Mouse (Mus musculus) neural tube, embryonic 13.5 days (tissue): ENCODE data around the gene Slc25a17. TPM values are rescaled to one million over a fixed set of nuclear protein-coding genes. Genes with fewer than 3 reads are reported as not detected.

Experiments
- ATAC-seq: fragments of 200-750 bp; cut with Nextera tagmentation; 2 replicates; pipeline ENCODE4 v1.8.0; 2017; ENCODE audit warnings: low read depth, mild to moderate bottlenecking, moderate TSS enrichment, moderate library complexity
- H3K27ac ChIP-seq: fragments of 300-500 bp; sonication (generic); replicated peaks from 2 replicates; pipeline ENCODE4 v1.5.1; 2015; ENCODE audit warnings: moderate library complexity, mild to moderate bottlenecking, inconsistent platforms
- H3K27me3 ChIP-seq: fragments of 300-500 bp; sonication (generic); 2 replicates; pipeline ENCODE4 v1.6.1; 2015; ENCODE audit warnings: mild to moderate bottlenecking, inconsistent platforms
- H3K36me3 ChIP-seq: fragments of 300-500 bp; sonication (generic); 2 replicates; pipeline ENCODE4 v1.6.1; 2015; ENCODE audit warnings: mild to moderate bottlenecking, inconsistent platforms
- H3K4me1 ChIP-seq: fragments of 300-500 bp; sonication (generic); replicated peaks from 2 replicates; pipeline ENCODE4 v1.6.1; 2015; ENCODE audit warnings: inconsistent platforms
- H3K4me2 ChIP-seq: fragments of 300-500 bp; sonication (generic); 2 replicates; pipeline ENCODE4 v1.6.1; 2015; ENCODE audit warnings: inconsistent platforms, mild to moderate bottlenecking, moderate library complexity
- H3K4me3 ChIP-seq: fragments of 300-500 bp; sonication (generic); 2 replicates; pipeline ENCODE4 v1.5.1; 2015; ENCODE audit warnings: mild to moderate bottlenecking, inconsistent platforms
- H3K9ac ChIP-seq: fragments of 300-500 bp; sonication (generic); 2 replicates; pipeline ENCODE4 v1.6.1; 2015; ENCODE audit warnings: moderate library complexity, mild to moderate bottlenecking, inconsistent platforms
- H3K9me3 ChIP-seq: fragments of 300-500 bp; sonication (generic); 2 replicates; pipeline ENCODE4 v1.6.1; 2016; ENCODE audit warnings: inconsistent platforms
- WGBS: fragments of 180-500 bp; shearing (Covaris S2); methylation state at CpG from one replicate; pipeline ENCODE4 v1.1.7; 2015; 5-methylcytosine and 5-hydroxymethylcytosine counted together
- polyA plus RNA-seq: library from polyadenylated mRNA; unstranded; fragments of >200 nt; fragmentation: Nextera tagmentation; extraction: Ambion mirVana; gene quantifications from 2 replicates; pipeline ENCODE4 v1.2.1, GENCODE M21; 2015

The Slc25a17 gene
- polyA plus RNA-seq, 1 experiment from 2014 or later, result 130 TPM

DNA sequence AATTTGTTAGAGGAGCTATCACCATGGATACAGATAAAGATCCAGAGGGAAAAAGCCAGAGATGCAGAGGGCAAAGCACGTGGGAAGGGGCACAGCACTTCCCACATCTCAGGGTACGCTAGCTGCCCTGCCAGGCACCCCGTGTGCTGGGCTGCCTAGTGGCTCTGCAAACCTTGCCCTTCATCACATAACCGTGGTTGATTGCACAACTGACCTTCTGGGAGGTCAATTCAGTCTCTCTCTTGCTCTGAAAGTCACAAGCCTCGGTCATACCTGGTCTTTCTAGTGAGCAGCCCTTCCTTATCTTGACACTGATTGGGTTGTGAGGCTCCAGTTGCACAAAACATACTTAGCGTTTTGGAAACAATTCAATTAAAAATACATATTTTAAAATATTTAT lies 62.4 kb downstream of the Slc25a17 start:
- H3K36me3 ChIP-seq, result no peaks in the 10 kb centered on the region
- no peak overlapping the region for H3K9ac ChIP-seq
- H3K9me3 ChIP-seq, result no peaks in the 10 kb centered on the region
- no peak for ATAC-seq
- no peak overlapping the region for H3K27ac ChIP-seq
- no peak overlapping the region for H3K4me3 ChIP-seq
- H3K4me1 ChIP-seq, result 0 out of 2 replicates have a peak, but pooled peaks cover 6% of the 10 kb centered on the region
- H3K27me3 ChIP-seq, result no peaks in the 10 kb centered on the region
- WGBS, result 82% methylated on average over 6 of the region's 6 CpGs
- H3K4me2 ChIP-seq, result no peak overlapping the region

DNA sequence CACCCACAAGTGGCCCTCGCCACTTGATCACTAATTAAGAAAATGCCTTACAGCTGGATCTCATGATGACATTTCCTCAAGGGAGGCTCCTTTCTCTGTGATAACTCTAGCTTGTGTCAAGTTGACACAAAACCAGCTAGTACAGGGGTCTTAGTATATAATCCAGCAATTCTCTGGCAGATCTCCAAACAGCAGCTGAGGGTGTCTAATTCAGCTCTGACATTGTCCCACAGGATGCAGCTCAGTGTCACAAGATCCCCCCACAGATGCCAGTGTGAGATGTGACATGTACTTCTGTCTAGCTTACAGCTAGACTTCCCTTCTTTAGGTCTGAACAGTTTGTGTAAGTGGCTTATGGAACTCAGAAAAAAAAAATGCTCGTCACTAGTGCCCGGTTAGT lies 63.1 kb downstream of the Slc25a17 start:
- WGBS, result 93% methylated on average over 3 of the region's 3 CpGs
- no peak overlapping the region for H3K4me2 ChIP-seq
- H3K9me3 ChIP-seq, result no peaks in the 10 kb centered on the region
- H3K4me3 ChIP-seq, result no peak overlapping the region
- H3K9ac ChIP-seq, result no peak overlapping the region
- no peak for ATAC-seq
- no peaks in the 10 kb centered on the region for H3K27me3 ChIP-seq
- no peak overlapping the region for H3K27ac ChIP-seq
- 0 out of 2 replicates have a peak, but pooled peaks cover 6% of the 10 kb centered on the region for H3K4me1 ChIP-seq
- no peaks in the 10 kb centered on the region for H3K36me3 ChIP-seq

DNA sequence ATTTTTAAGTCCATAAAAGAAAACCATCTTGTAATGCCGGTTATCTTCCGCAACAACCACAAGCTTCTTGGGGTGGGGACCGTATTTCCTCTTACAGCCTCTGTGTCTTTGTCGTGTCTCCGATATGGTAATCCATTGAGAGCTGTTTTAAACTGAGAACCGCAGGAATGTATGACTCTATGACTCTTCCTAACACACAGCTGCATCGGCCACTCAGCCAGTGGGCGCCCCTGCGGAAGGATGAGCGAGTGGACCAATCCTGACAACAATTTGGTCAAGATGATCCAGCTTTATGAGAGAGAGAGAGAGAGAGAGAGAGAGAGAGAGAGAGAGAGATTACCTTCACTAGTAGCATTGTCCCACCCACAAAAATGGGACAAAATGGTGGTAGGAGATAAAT lies 65.7 kb downstream of the Slc25a17 start:
- 93% methylated on average over 10 of the region's 10 CpGs for WGBS
- Histone ChIP-seq H3K27ac (no peak overlapping the region), H3K9ac (no peak overlapping the region), H3K9me3 (no peaks in the 10 kb centered on the region), H3K36me3 (no peaks in the 10 kb centered on the region), H3K27me3 (no peaks in the 10 kb centered on the region), H3K4me3 (no peak overlapping the region), H3K4me1 (no peaks in the 10 kb centered on the region), H3K4me2 (no peak overlapping the region)
- no peak for ATAC-seq

DNA sequence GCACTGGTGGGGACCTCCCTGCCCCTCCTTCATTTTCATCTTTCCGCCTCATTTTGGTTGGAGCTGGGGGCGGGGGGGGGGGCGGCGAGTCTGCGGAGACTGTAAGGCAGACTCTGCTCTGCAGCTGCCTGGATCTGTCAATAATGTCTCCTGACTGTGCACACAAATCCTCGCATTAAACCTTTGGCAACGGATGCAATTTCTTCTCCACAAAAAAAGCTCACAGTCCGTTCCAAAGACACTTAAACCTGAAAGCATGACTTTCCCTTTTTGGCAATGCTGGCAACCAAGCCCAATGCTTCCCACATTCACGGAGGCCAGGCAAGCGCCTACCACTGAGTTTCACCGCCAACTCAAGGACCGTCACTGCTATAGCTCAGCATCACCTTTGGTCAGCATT lies 66.2 kb downstream of the Slc25a17 start:
- no peak overlapping the region for H3K9ac ChIP-seq
- no peaks in the 10 kb centered on the region for H3K27me3 ChIP-seq
- no peaks in the 10 kb centered on the region for H3K9me3 ChIP-seq
- 83% methylated on average over 12 of the region's 12 CpGs for WGBS
- H3K4me2 ChIP-seq, result no peak overlapping the region
- H3K27ac ChIP-seq, result no peak overlapping the region
- no peak for ATAC-seq
- no peaks in the 10 kb centered on the region for H3K36me3 ChIP-seq
- H3K4me3 ChIP-seq, result no peak overlapping the region
- H3K4me1 ChIP-seq, result no peaks in the 10 kb centered on the region

DNA sequence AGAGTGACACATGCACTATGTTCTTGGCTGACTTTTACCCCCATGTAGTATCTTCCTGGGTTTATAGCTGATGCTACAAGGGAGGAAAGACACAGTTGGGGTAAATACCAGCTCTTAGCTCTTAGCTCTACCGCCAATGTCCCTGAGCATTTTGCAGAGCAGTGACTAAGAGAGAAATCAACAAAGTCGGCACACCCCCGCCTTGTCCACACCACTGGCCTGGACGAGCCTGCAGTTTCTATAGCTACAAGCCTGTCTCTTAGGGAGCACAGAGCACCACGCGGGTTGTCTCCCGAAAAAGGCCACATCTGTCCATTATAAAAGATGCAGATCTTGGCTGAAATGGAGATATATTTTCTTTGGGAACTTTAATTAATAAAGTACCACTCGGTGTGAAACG lies 69.9 kb downstream of the Slc25a17 start:
- H3K4me3 ChIP-seq, result no peak overlapping the region
- H3K27me3 ChIP-seq, result no peaks in the 10 kb centered on the region
- H3K9ac ChIP-seq, result no peak overlapping the region
- H3K9me3 ChIP-seq, result no peaks in the 10 kb centered on the region
- no peaks in the 10 kb centered on the region for H3K4me1 ChIP-seq
- H3K36me3 ChIP-seq, result no peaks in the 10 kb centered on the region
- H3K4me2 ChIP-seq, result no peak overlapping the region
- H3K27ac ChIP-seq, result no peak overlapping the region
- 88% methylated on average over 9 of the region's 9 CpGs for WGBS
- ATAC-seq, result no peak

DNA sequence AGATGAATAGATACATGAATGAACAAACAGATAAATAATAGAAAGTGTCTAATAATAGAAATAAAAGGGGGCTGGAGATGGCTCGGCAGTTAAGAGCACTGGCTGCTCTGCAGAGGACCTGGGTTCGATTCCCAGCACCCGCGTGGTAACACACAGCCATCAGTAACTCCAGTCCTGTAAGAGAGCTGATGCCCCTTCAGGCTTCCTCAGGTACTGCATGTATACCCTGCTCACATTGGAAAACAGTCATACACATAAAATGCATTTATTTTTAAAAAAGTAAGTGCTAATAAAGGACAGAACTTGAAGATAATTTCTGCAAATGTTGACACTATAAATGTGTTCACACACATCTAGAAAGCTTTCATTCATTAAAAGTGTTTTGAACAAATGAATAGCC lies 70.4 kb downstream of the Slc25a17 start:
- 85% methylated on average over 4 of the region's 4 CpGs for WGBS
- Histone ChIP-seq H3K4me2 (no peak overlapping the region), H3K36me3 (no peaks in the 10 kb centered on the region), H3K9ac (no peak overlapping the region), H3K9me3 (no peaks in the 10 kb centered on the region), H3K27ac (no peak overlapping the region), H3K4me3 (no peak overlapping the region), H3K27me3 (no peaks in the 10 kb centered on the region), H3K4me1 (no peaks in the 10 kb centered on the region)
- ATAC-seq, result no peak

DNA sequence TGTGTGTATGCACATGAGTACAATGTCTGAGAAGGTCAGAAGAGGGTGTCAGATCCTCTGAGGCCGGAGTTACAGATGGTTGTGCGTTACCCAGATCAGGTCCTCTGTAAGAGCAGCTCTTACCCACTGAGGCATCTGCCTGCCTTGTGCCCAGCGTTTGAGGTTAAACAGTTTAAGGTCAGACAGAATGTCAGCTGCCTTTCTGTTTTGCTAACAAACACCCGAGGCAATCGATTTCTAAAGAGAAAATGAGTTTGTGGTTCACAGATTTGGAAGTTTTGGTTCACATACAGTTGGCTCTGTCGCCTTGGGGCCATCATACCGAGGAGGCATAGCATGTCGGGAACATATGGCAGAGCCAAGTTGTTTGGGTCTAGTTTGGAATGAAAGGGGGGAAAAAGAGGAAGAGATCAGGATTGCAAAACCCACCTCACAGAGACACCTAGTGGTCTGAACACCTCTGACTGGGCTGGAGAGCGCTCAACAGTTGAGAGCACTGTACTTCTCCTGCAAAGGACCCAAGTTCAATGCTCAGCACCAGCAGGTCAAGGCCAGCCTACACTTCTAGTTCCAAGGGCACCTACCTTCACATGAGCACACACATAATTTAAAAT lies 76.4 kb downstream of the Slc25a17 start:
- no peak overlapping the region for H3K4me3 ChIP-seq
- H3K36me3 ChIP-seq, result no peaks in the 10 kb centered on the region
- no peak overlapping the region for H3K27ac ChIP-seq
- no peaks in the 10 kb centered on the region for H3K27me3 ChIP-seq
- no peak for ATAC-seq
- H3K4me1 ChIP-seq, result peaks cover 5% of the 10 kb centered on the region; the same call in 1 of the 2 replicates
- no peak overlapping the region for H3K9ac ChIP-seq
- WGBS, result 79% methylated on average over 9 of the region's 9 CpGs
- H3K4me2 ChIP-seq, result no peak overlapping the region
- no peaks in the 10 kb centered on the region for H3K9me3 ChIP-seq

DNA sequence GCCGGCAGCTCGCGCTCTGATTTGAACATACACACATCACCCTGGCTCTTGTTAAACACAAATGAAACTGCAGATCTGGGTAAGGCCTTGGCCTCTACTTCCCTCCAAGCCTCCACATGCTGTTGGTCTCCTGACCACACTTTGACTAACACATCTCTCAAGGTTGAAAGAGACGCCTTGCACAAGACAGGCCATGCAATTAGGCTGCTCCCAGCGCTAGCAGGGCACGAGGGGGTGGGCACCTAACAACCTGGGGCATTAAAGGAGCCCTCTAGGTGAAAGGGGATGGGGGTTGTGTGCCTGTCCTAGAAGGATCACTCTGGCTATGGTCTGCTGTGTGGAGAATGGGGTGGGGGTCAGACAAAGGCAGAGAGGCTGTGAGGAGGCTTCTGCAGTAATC lies 81.9 kb downstream of the Slc25a17 start:
- H3K9ac ChIP-seq, result no peak overlapping the region
- no peak overlapping the region for H3K4me3 ChIP-seq
- no peak for ATAC-seq
- H3K27ac ChIP-seq, result peak overlapping the region; percentile 70
- H3K27me3 ChIP-seq, result no peaks in the 10 kb centered on the region
- H3K9me3 ChIP-seq, result no peaks in the 10 kb centered on the region
- peaks cover 24% of the 10 kb centered on the region for H3K4me1 ChIP-seq
- H3K4me2 ChIP-seq, result no peak overlapping the region
- 80% methylated on average over 6 of the region's 6 CpGs for WGBS
- no peaks in the 10 kb centered on the region for H3K36me3 ChIP-seq

DNA sequence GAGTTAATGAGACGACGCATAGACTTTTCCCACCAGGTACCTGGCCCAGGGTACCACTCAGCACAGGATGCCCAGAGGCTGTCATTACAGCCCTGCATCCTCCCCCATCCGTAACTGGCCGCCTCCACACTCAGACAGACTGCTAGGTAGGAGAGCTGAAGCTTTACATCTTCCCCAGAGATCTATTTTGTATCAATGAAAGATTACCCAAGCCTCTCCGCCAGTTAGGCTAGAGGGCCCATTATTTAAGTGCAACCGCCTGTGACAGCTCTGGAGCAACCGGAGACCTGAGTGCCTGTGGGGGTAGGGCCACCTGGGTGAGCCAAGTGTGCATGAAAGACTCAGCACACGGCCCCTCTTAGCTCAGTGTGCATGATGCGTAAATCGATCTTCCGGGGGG lies 82.7 kb downstream of the Slc25a17 start:
- Histone ChIP-seq H3K9me3 (no peaks in the 10 kb centered on the region), H3K9ac (no peak overlapping the region), H3K4me3 (no peak overlapping the region), H3K27me3 (no peaks in the 10 kb centered on the region), H3K4me1 (peaks cover 28% of the 10 kb centered on the region), H3K36me3 (no peaks in the 10 kb centered on the region), H3K4me2 (no peak overlapping the region), H3K27ac (peak overlapping the region; percentile 70)
- 10% methylated on average over 11 of the region's 11 CpGs for WGBS
- ATAC-seq, result peak; percentile 88

DNA sequence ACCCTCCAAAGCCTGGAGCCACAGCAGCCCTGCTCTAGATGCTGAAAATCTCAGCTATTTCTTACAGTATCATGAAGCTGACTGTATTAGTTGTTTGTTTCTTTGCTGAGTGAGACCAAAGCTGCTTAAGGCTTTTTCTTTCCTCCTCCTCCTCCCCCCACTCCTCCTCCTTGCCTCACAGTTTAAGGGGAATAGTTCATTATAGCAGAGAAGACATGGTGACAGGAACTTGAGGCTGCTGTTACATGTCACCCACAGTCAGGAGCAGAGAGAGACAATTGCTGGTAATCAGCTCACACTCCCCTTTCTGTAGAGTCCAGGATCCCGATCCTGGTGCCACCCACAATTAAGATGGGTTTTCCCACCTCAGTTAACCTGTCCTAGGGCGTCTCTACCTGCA lies 87.3 kb downstream of the Slc25a17 start:
- 55% methylated on average over 2 of the region's 2 CpGs for WGBS
- H3K4me2 ChIP-seq, result no peak overlapping the region
- no peak for ATAC-seq

DNA sequence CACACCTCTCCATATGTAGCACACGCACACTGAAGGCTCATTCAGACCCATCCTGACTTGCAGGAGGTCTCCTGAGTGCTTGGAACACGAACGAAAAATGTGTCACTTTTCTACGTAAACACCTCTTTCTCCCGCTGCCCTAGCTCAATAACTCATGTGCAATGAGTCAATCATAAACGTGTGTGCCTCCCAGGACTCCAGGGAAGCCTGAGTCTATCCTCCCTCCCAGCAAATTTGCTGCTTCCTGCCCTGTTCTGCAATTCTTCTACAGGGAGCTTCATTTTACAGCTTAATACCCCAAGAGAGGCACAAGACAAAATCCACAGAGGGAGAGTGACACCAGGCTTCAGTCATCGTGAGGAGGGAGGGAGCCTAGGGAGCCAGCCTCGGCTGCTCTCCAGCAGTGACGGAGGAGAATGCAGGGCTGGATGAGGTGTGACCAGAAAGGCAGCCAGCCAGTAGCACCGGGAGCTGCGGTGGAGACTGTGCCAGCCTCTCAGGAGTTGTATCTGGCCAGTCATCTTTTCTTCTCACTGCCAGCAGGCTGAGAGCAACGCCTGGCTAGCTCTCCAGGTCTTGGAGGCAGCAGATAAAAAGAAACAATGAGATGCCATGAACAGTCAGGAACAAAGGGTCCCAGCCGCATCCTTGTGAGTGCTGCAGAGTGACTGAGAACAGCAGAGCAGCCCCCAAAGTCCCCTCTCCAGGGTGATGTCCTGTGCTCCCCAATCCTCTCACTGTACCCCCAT lies 88.1 kb downstream of the Slc25a17 start:
- Histone ChIP-seq H3K4me3 (no peak overlapping the region), H3K27ac (peak overlapping the region; percentile 83), H3K36me3 (no peaks in the 10 kb centered on the region), H3K4me2 (peak overlapping the region; percentile 25), H3K4me1 (peaks cover 19% of the 10 kb centered on the region), H3K9me3 (no peaks in the 10 kb centered on the region), H3K9ac (peak overlapping the region; percentile 46), H3K27me3 (no peaks in the 10 kb centered on the region)
- WGBS, result 12% methylated on average over 13 of the region's 13 CpGs
- peak; percentile 91 for ATAC-seq

More for the DNA sequence above, 87.3 kb downstream of the Slc25a17 start:
- Histone ChIP-seq H3K4me1 (peaks cover 28% of the 10 kb centered on the region), H3K27me3 (no peaks in the 10 kb centered on the region), H3K27ac (peak overlapping the region; percentile 83), H3K9ac (no peak overlapping the region), H3K9me3 (no peaks in the 10 kb centered on the region), H3K36me3 (no peaks in the 10 kb centered on the region), H3K4me3 (no peak overlapping the region)
